Mouse (Mus musculus) limb, embryonic 13.5 days (tissue): ENCODE results near the gene Ubtf. TPM values are rescaled to one million over a fixed set of nuclear protein-coding genes. Genes with fewer than 3 reads are reported as not detected.

Experiments used
- ATAC-seq: fragments of 200-750 bp; cut with Nextera tagmentation; 2 replicates; pipeline ENCODE4 v1.8.0; 2017; ENCODE audit warnings: low read depth, moderate number of reproducible peaks, moderate TSS enrichment; ENCODE audit not compliant: low FRiP score
- H3K27ac ChIP-seq: fragments of 300-500 bp; sonication (generic); 2 replicates; pipeline ENCODE4 v1.5.1; 2015; ENCODE audit warnings: inconsistent platforms, mild to moderate bottlenecking, moderate library complexity
- H3K27me3 ChIP-seq: fragments of 300-500 bp; sonication (generic); 2 replicates; pipeline ENCODE4 v1.6.1; 2015; ENCODE audit warnings: mild to moderate bottlenecking, inconsistent platforms
- H3K36me3 ChIP-seq: fragments of 300-500 bp; sonication (generic); 2 replicates; pipeline ENCODE4 v1.6.1; 2015; ENCODE audit warnings: inconsistent platforms, mild to moderate bottlenecking, moderate library complexity
- H3K4me1 ChIP-seq: fragments of 300-500 bp; sonication (generic); 2 replicates; pipeline ENCODE4 v1.6.1; 2015; ENCODE audit warnings: inconsistent platforms
- H3K4me2 ChIP-seq: fragments of 300-500 bp; sonication (generic); replicated peaks from 2 replicates; pipeline ENCODE4 v1.6.1; 2015; ENCODE audit warnings: inconsistent platforms, mild to moderate bottlenecking, moderate library complexity
- H3K4me3 ChIP-seq: fragments of 300-500 bp; sonication (generic); 2 replicates; pipeline ENCODE4 v1.5.1; 2015; ENCODE audit warnings: moderate library complexity, mild to moderate bottlenecking, inconsistent platforms
- H3K9ac ChIP-seq: fragments of 300-500 bp; sonication (generic); 2 replicates; pipeline ENCODE4 v1.6.1; 2015; ENCODE audit warnings: mild to moderate bottlenecking, inconsistent platforms
- H3K9me3 ChIP-seq: fragments of 300-500 bp; sonication (generic); 2 replicates; pipeline ENCODE4 v1.6.1; 2016; ENCODE audit warnings: inconsistent platforms
- WGBS: fragments of 180-500 bp; shearing (Covaris S2); methylation state at CpG from one replicate; pipeline ENCODE4 v1.1.7; 2015; 5-methylcytosine and 5-hydroxymethylcytosine counted together
- polyA plus RNA-seq: library from polyadenylated mRNA; unstranded; fragments of >200 nt; fragmentation: Nextera tagmentation; extraction: Ambion mirVana; gene quantifications from 2 replicates; pipeline ENCODE4 v1.2.1, GENCODE M21; 2015

Ubtf gene
- polyA plus RNA-seq, 1 experiment from 2014 or later: 85.9 TPM

DNA sequence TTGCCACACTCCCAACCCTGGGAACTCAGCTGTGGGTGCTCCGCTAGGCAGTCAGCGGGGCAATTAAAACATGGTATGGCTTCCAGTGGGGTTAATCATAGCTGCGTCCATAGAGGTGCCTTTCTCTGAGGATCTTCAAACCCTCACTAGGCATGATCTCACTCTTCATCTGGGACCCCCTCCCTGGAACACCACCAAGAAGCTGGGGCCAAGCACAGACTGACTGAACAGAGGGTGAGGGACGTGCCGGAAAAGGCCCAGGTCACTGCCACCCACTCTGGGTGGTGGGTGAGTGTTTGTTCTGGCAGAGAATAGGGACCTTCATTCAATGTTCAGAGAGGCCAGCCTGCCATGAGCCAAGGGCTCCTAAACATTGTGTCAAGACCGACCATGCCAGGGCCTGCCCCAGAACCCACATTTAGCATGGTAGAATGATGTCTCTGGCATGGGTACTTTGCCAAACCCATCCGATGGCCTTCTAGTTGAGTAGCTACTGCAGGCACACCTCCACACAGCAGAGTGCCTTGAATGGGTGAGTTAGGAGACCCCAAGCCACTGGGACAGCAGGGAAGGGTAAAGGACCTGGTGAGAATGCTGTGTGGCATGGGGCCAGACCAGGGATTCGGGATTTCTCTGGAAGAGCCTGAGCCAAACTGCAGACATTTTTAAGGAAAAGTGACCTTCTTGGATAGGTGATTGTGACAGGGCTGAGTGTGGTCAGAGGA is 52.7 kb downstream of the Ubtf start:
- no peak for ATAC-seq
- 87% methylated on average over 8 of the region's 8 CpGs for WGBS
- Histone ChIP-seq H3K4me3 (no peak overlapping the region), H3K4me2 (peak overlapping the region; percentile 34; the same call in 1 of the 2 replicates), H3K27me3 (no peaks in the 10 kb centered on the region), H3K9me3 (no peaks in the 10 kb centered on the region), H3K36me3 (peaks cover 28% of the 10 kb centered on the region), H3K9ac (no peak overlapping the region), H3K27ac (no peak overlapping the region), H3K4me1 (peaks cover 11% of the 10 kb centered on the region)

DNA sequence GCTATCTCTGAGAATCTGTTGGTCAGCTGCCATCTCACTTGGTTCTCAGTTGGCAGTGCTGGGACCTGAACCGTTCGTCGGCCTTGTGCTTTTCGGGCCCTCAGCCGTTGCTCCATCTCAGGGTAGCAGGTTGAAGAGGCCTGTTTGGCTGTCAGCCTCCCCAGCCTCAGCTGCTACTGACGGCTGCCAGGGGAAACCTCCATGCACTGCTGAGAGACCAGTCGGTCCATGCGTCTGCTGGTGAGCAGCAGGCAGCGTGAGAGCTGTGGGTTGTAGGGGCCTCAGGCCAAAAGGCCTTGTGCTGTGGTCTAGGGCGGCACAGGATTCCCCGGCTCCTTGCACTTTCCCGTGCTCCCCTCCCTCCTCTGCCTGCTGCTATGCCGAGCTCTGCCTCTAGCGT is 53.7 kb downstream of the Ubtf start:
- Histone ChIP-seq H3K4me2 (no peak overlapping the region), H3K9ac (peak overlapping the region; percentile 45; the same call in 1 of the 2 replicates), H3K4me1 (peaks cover 11% of the 10 kb centered on the region), H3K27me3 (no peaks in the 10 kb centered on the region), H3K27ac (no peak overlapping the region), H3K4me3 (no peak overlapping the region), H3K9me3 (no peaks in the 10 kb centered on the region), H3K36me3 (peaks cover 35% of the 10 kb centered on the region)
- WGBS: 67% methylated on average over 14 of the region's 14 CpGs
- ATAC-seq: no peak

DNA sequence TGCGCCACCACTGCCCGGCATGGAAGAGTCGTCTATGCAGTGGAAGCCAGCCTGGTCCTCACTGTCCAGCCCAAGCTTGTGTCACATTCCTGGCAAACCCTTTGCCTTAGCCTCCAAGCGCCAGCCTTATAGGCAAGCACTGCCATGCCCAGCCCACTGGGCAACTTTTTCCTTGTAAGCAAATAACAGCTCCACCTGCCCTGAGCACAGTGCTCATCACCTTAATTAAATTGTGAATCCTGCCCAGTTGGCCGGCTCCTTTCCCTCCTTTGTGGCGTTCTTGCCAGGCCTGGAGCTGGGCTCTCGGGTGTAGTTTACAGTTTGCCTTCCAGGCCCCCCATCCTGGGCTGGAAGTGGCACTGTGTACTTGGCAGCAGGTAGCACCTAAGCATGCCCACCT is 56.3 kb downstream of the Ubtf start:
- Histone ChIP-seq H3K36me3 (peaks cover 53% of the 10 kb centered on the region), H3K9ac (no peak overlapping the region), H3K4me3 (no peak overlapping the region), H3K4me1 (peaks cover 11% of the 10 kb centered on the region), H3K9me3 (no peaks in the 10 kb centered on the region), H3K27me3 (no peaks in the 10 kb centered on the region), H3K27ac (no peak overlapping the region), H3K4me2 (no peak overlapping the region)
- no peak for ATAC-seq
- 94% methylated on average over 7 of the region's 7 CpGs for whole genome bisulfite sequencing

DNA sequence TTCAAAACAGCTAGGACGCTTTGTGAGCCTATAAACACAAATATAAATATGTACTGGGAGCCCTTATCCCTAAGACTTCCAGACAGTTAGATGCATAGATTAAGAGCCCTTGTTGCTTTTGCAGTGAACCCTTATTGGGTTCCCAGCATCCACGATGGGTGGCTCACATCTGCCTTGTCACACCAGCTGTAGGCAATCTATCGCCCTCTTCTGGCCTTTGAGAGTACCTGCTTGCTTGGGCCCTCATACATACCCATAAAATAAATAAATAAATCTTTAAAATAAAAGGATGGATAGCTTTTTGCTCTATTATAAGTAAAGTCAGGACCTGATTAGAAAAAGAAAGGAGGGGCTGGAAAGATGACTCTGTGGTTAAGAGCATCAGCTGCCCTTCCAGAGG is 61.0 kb downstream of the Ubtf start:
- peaks cover 18% of the 10 kb centered on the region for H3K4me1 ChIP-seq
- no peak overlapping the region for H3K9ac ChIP-seq
- no peak for ATAC-seq
- H3K4me3 ChIP-seq: no peak overlapping the region
- no peak overlapping the region for H3K27ac ChIP-seq
- H3K4me2 ChIP-seq: no peak overlapping the region
- WGBS: 86% methylated on average over 3 of the region's 3 CpGs
- no peaks in the 10 kb centered on the region for H3K9me3 ChIP-seq
- peaks cover 66% of the 10 kb centered on the region for H3K36me3 ChIP-seq
- no peaks in the 10 kb centered on the region for H3K27me3 ChIP-seq

GRCm38 (mm10) chr11:102258095-102258494 is 61.4 kb downstream of the Ubtf start:
- Histone ChIP-seq H3K4me3 (no peak overlapping the region), H3K27ac (no peak overlapping the region), H3K27me3 (no peaks in the 10 kb centered on the region), H3K4me1 (peaks cover 18% of the 10 kb centered on the region), H3K9ac (no peak overlapping the region), H3K9me3 (no peaks in the 10 kb centered on the region), H3K36me3 (peaks cover 62% of the 10 kb centered on the region), H3K4me2 (no peak overlapping the region)
- WGBS: 71% methylated on average over 6 of the region's 6 CpGs
- no peak for ATAC-seq

GRCm38 (mm10) chr11:102257514-102257913 is 62.0 kb downstream of the Ubtf start:
- peak; percentile 57; the same call in 1 of the 2 replicates for ATAC-seq
- Histone ChIP-seq H3K4me1 (peaks cover 18% of the 10 kb centered on the region), H3K9ac (peak overlapping the region; percentile 43; the same call in 1 of the 2 replicates), H3K27me3 (no peaks in the 10 kb centered on the region), H3K4me2 (peak overlapping the region; percentile 11), H3K4me3 (no peak overlapping the region), H3K36me3 (peaks cover 60% of the 10 kb centered on the region), H3K27ac (peak overlapping the region; percentile 52; the same call in 1 of the 2 replicates), H3K9me3 (no peaks in the 10 kb centered on the region)
- 29% methylated on average over 9 of the region's 9 CpGs for WGBS

Other genes with a start within 250 kb of the Ubtf start
- 13.4 and 13.5 TPM in 2 replicates for gene Mpp2, start 231.2 kb downstream of the Ubtf start, polyA plus RNA-seq
- gene Ppy, start 218.4 kb downstream of the Ubtf start, polyA plus RNA-seq: not detected in 2 replicates
- gene Pyy, start 211.9 kb downstream of the Ubtf start, polyA plus RNA-seq: not detected in 2 replicates
- 0.14 TPM in 1 of 2 replicates, not detected in the other for gene Nags, start 174.2 kb downstream of the Ubtf start, polyA plus RNA-seq
- 44.7 and 46.1 TPM in 2 replicates for gene Tmem101, start 163.3 kb downstream of the Ubtf start, polyA plus RNA-seq
- 134 and 145 TPM in 2 replicates for gene Lsm12, start 134.4 kb downstream of the Ubtf start, polyA plus RNA-seq
- gene G6pc3, start 130.1 kb downstream of the Ubtf start, polyA plus RNA-seq: 35.6 and 36.1 TPM in 2 replicates
- 61.9 and 68.6 TPM in 2 replicates for gene Hdac5, start 89.6 kb downstream of the Ubtf start, polyA plus RNA-seq
- gene BC030867, start 70.9 kb downstream of the Ubtf start, polyA plus RNA-seq: 15.8 and 16.1 TPM in 2 replicates
- gene Asb16, start 51.0 kb downstream of the Ubtf start, polyA plus RNA-seq: 0.22 TPM in 2 replicates
- 52.8 and 57.3 TPM in 2 replicates for gene Tmub2, start 34.8 kb downstream of the Ubtf start, polyA plus RNA-seq
- 20.7 and 21.4 TPM in 2 replicates for gene Atxn7l3, start 23.1 kb downstream of the Ubtf start, polyA plus RNA-seq
- 7.2 and 11.7 TPM in 2 replicates for gene Slc4a1, start 46.5 kb upstream of the Ubtf start, polyA plus RNA-seq
- 1.3 and 1.4 TPM in 2 replicates for gene Rundc3a, start 73.7 kb upstream of the Ubtf start, polyA plus RNA-seq
- gene Slc25a39, start 88.2 kb upstream of the Ubtf start, polyA plus RNA-seq: 173 and 180 TPM in 2 replicates
- gene Grn, start 110.6 kb upstream of the Ubtf start, polyA plus RNA-seq: 141 and 149 TPM in 2 replicates
- gene Fam171a2, start 127.9 kb upstream of the Ubtf start, polyA plus RNA-seq: 4.4 and 4.8 TPM in 2 replicates
- 4.4 and 6.1 TPM in 2 replicates for gene Itga2b, start 150.4 kb upstream of the Ubtf start, polyA plus RNA-seq
- 80.0 and 81.0 TPM in 2 replicates for gene Gpatch8, start 236.7 kb upstream of the Ubtf start, polyA plus RNA-seq